Mouse (Mus musculus): ENCODE measurements at regions not wholly inside any gene's neighbourhood (a gene's known extent, or its start where the extent isn't known, plus 50 kb on each side); places are given as distances from the start of the nearest gene placed in this dataset.
A peak's percentile ranks its signal among the peaks of the same experiment; 100 is the strongest.

- WGBS: 88% methylated on average over 5 of the region's 5 CpGs
- Histone ChIP-seq H3K27me3 (ENCODE audit: control insufficient read depth, insufficient read depth, low read length) (no peaks in the 10 kb centered on the region), H3K4me3 (ENCODE audit: extremely low read depth, insufficient read depth, insufficient read length) (no peak overlapping the region), H3K27ac (ENCODE audit: insufficient read depth, low read length) (no peak overlapping the region), H3K4me1 (ENCODE audit: control insufficient read depth, insufficient read depth, insufficient read length) (no peaks in the 10 kb centered on the region), H3K36me3 (ENCODE audit: control insufficient read depth, insufficient read depth, low read length) (no peaks in the 10 kb centered on the region)
- DNase-seq (ENCODE audit: low read depth in 1 of 2, low spot score in 2 of 2): no peak
- TF ChIP-seq POLR2A (IDR thresholded peaks at IDR 0.05; ENCODE audit: low read depth, low read length) (no peak), CTCF (IDR thresholded peaks at IDR 0.05; ENCODE audit: extremely low read depth, insufficient read depth, insufficient read length, insufficient replicate concordance) (no peak)
Measured at GRCm38 (mm10) chr19:14337025-14337424, 260.8 kb downstream of the Tle4 start.

DNA sequence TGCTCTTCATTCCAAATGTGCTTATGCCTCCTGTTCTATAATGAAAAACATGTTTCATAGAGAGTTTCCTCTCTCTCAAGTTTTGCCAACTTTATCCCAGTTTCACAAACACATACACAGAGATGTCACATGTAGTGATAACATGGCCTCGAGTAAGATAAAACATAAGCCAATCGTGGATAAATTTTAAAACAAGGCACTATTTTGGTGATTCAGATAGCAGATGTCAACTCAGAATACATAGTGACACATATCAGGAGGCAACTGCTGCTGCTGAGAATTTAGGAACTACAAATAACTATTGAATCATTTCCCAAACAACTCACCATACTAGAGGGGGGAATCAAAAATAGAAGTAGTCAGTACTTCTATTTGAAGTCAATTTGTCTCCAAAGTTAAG is 257.1 kb downstream of the Tle4 start:
- no peaks in the 10 kb centered on the region for H3K27me3 ChIP-seq (ENCODE audit: control insufficient read depth, insufficient read depth, low read length)
- H3K4me3 ChIP-seq (ENCODE audit: extremely low read depth, insufficient read depth, insufficient read length): no peak overlapping the region
- 80% methylated on average over 2 of the region's 2 CpGs for WGBS
- peaks cover 9% of the 10 kb centered on the region; the same call in 1 of the 2 replicates for H3K4me1 ChIP-seq (ENCODE audit: control insufficient read depth, insufficient read depth, insufficient read length)
- TF ChIP-seq POLR2A (IDR thresholded peaks at IDR 0.05; ENCODE audit: low read depth, low read length) (no peak), CTCF (IDR thresholded peaks at IDR 0.05; ENCODE audit: extremely low read depth, insufficient read depth, insufficient read length, insufficient replicate concordance) (no peak)
- H3K36me3 ChIP-seq (ENCODE audit: control insufficient read depth, insufficient read depth, low read length): no peaks in the 10 kb centered on the region
- no peak for DNase-seq (ENCODE audit: low read depth in 1 of 2, low spot score in 2 of 2)
- no peak overlapping the region for H3K27ac ChIP-seq (ENCODE audit: insufficient read depth, low read length)

DNA sequence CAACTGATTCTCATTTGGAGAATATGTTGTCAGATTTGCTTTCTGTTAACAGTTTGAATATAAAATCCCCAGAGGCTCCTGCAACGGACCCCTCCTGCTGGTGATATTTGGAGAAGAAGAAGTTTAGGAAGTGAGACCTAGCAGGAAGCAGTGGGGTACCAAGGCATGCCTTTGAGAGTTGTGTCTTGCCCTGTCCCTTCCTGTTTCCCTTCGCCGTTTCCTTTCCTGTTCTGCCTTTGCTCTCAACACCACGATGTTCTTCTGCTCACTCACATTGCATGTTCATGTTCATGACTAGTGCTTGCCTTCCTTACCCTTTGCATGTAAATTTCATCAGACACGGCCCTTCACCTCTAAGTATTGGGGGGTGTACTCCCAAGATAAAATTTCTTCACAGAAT is 254.0 kb downstream of the Tle4 start:
- peak in 1 of 2 experiments; percentile 7 for DNase-seq (ENCODE audit: low read depth in 1 of 2, low spot score in 2 of 2)
- WGBS: 21% methylated on average over 5 of the region's 5 CpGs
- H3K27me3 ChIP-seq (ENCODE audit: control insufficient read depth, insufficient read depth, low read length): no peaks in the 10 kb centered on the region
- H3K27ac ChIP-seq (ENCODE audit: insufficient read depth, low read length): peak overlapping the region; percentile 37
- no peaks in the 10 kb centered on the region for H3K36me3 ChIP-seq (ENCODE audit: control insufficient read depth, insufficient read depth, low read length)
- H3K4me1 ChIP-seq (ENCODE audit: control insufficient read depth, insufficient read depth, insufficient read length): peaks cover 9% of the 10 kb centered on the region; the same call in 1 of the 2 replicates
- no peak overlapping the region for H3K4me3 ChIP-seq (ENCODE audit: extremely low read depth, insufficient read depth, insufficient read length)
- no peak for TF ChIP-seq CTCF (IDR thresholded peaks at IDR 0.05; ENCODE audit: extremely low read depth, insufficient read depth, insufficient read length, insufficient replicate concordance)

GRCm38 (mm10) chr19:14344467-14344866 is 253.4 kb downstream of the Tle4 start:
- H3K4me1 ChIP-seq (ENCODE audit: control insufficient read depth, insufficient read depth, insufficient read length): peaks cover 9% of the 10 kb centered on the region; the same call in 1 of the 2 replicates
- no peak for DNase-seq (ENCODE audit: low read depth in 1 of 2, low spot score in 2 of 2)
- no peaks in the 10 kb centered on the region for H3K36me3 ChIP-seq (ENCODE audit: control insufficient read depth, insufficient read depth, low read length)
- H3K27ac ChIP-seq (ENCODE audit: insufficient read depth, low read length): peak overlapping the region; percentile 60
- H3K4me3 ChIP-seq (ENCODE audit: extremely low read depth, insufficient read depth, insufficient read length): no peak overlapping the region
- TF ChIP-seq POLR2A (IDR thresholded peaks at IDR 0.05; ENCODE audit: low read depth, low read length): no peak
- no peak for TF ChIP-seq CTCF (IDR thresholded peaks at IDR 0.05; ENCODE audit: extremely low read depth, insufficient read depth, insufficient read length, insufficient replicate concordance)
- no peaks in the 10 kb centered on the region for H3K27me3 ChIP-seq (ENCODE audit: control insufficient read depth, insufficient read depth, low read length)
- 14% methylated on average over 3 of the region's 3 CpGs for WGBS

- no peaks in the 10 kb centered on the region for H3K27me3 ChIP-seq (ENCODE audit: control insufficient read depth, insufficient read depth, low read length)
- H3K4me1 ChIP-seq (ENCODE audit: control insufficient read depth, insufficient read depth, insufficient read length): peaks cover 13% of the 10 kb centered on the region; the same call in 1 of the 2 replicates
- TF ChIP-seq POLR2A (IDR thresholded peaks at IDR 0.05; ENCODE audit: low read depth, low read length): no peak
- TF ChIP-seq CTCF (IDR thresholded peaks at IDR 0.05; ENCODE audit: extremely low read depth, insufficient read depth, insufficient read length, insufficient replicate concordance): no peak
- H3K27ac ChIP-seq (ENCODE audit: insufficient read depth, low read length): no peak overlapping the region
- WGBS: 82% methylated on average over 2 of the region's 2 CpGs
- no peaks in the 10 kb centered on the region for H3K36me3 ChIP-seq (ENCODE audit: control insufficient read depth, insufficient read depth, low read length)
- DNase-seq (ENCODE audit: low read depth in 1 of 2, low spot score in 2 of 2): no peak
- no peak overlapping the region for H3K4me3 ChIP-seq (ENCODE audit: extremely low read depth, insufficient read depth, insufficient read length)
Measured at GRCm38 (mm10) chr19:14347026-14347425, 250.8 kb downstream of the Tle4 start.

DNA sequence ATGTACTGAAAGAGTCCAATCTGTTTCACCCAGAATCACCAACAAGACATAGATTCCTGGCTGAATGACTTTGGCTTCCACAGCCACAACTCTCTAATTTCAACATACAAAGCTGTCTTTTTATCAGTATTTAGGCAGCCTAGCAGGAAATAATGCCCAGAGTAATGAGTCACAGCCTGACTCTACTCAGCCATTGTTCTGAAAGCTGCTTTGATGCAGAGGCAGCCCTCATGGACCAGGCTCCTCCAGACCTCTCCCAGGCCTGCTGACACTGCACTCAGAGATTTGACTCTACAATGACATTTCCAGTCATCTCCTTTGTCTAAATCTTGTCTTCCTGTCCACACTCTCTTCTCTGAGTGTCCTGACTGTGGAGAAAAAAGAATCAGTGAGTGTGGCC is 250.4 kb downstream of the Tle4 start:
- H3K4me1 ChIP-seq (ENCODE audit: control insufficient read depth, insufficient read depth, insufficient read length): peaks cover 16% of the 10 kb centered on the region; the same call in 1 of the 2 replicates
- H3K36me3 ChIP-seq (ENCODE audit: control insufficient read depth, insufficient read depth, low read length): no peaks in the 10 kb centered on the region
- H3K4me3 ChIP-seq (ENCODE audit: extremely low read depth, insufficient read depth, insufficient read length): no peak overlapping the region
- DNase-seq (ENCODE audit: low read depth in 1 of 2, low spot score in 2 of 2): no peak
- H3K27ac ChIP-seq (ENCODE audit: insufficient read depth, low read length): no peak overlapping the region
- TF ChIP-seq CTCF (IDR thresholded peaks at IDR 0.05; ENCODE audit: extremely low read depth, insufficient read depth, insufficient read length, insufficient replicate concordance): no peak
- TF ChIP-seq POLR2A (IDR thresholded peaks at IDR 0.05; ENCODE audit: low read depth, low read length): no peak
- H3K27me3 ChIP-seq (ENCODE audit: control insufficient read depth, insufficient read depth, low read length): no peaks in the 10 kb centered on the region

DNA sequence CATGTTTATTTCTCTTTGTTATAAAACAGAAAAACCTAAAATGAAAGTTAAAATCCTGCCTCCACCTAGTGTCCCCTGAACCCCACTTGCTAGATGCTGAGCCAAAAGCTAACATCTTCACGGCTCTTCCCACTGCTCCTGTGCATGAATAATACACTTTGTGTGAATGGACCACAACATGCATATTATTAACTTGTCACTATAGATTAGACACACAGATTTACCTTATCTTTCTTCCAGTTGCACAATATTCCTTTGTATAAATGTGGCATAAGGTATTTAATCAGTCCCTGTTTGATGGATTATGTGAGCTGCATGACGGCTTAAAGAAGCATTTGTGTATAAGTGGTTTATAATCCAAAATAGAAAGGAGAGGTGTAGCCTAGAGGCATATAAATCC is 248.1 kb downstream of the Tle4 start:
- Histone ChIP-seq H3K27me3 (ENCODE audit: control insufficient read depth, insufficient read depth, low read length) (no peaks in the 10 kb centered on the region), H3K4me1 (ENCODE audit: control insufficient read depth, insufficient read depth, insufficient read length) (peaks cover 10% of the 10 kb centered on the region; the same call in 1 of the 2 replicates), H3K36me3 (ENCODE audit: control insufficient read depth, insufficient read depth, low read length) (no peaks in the 10 kb centered on the region), H3K27ac (ENCODE audit: insufficient read depth, low read length) (no peak overlapping the region), H3K4me3 (ENCODE audit: extremely low read depth, insufficient read depth, insufficient read length) (no peak overlapping the region)
- WGBS: 93% methylated on average over 2 of the region's 2 CpGs
- no peak for DNase-seq (ENCODE audit: low read depth in 1 of 2, low spot score in 2 of 2)
- no peak for TF ChIP-seq POLR2A (IDR thresholded peaks at IDR 0.05; ENCODE audit: low read depth, low read length)

All from spleen, adult 2 months (tissue).